Mouse (Mus musculus) erythroblast, embryonic 14.5 days (primary cell): ENCODE data around the gene Ano2. TPM values are rescaled to one million over a fixed set of nuclear protein-coding genes. Genes with fewer than 3 reads are reported as not detected.

Experiments used
- H3K27me3 ChIP-seq: 2 replicates; pipeline ENCODE4 v1.6.1; 2012; ENCODE audit warnings: inconsistent platforms; ENCODE audit not compliant: control insufficient read depth
- H3K36me3 ChIP-seq: 2 replicates; pipeline ENCODE4 v1.6.1; 2012; ENCODE audit warnings: mild to moderate bottlenecking, inconsistent platforms; ENCODE audit not compliant: control insufficient read depth
- H3K4me1 ChIP-seq: 2 replicates; pipeline ENCODE4 v1.6.1; 2012; ENCODE audit warnings: inconsistent platforms; ENCODE audit not compliant: control insufficient read depth
- H3K4me3 ChIP-seq: replicated peaks from 2 replicates; pipeline ENCODE3; 2012; ENCODE audit warnings: moderate library complexity, mild to moderate bottlenecking, inconsistent platforms
- H3K9me3 ChIP-seq: 2 replicates; pipeline ENCODE4 v1.6.1; 2012; ENCODE audit warnings: low read length, inconsistent platforms, mixed read lengths; ENCODE audit not compliant: control insufficient read depth
- GATA1 ChIP-seq: IDR thresholded peaks from 2 replicates; pipeline ENCODE4 v1.6.1; 2012; ENCODE audit warnings: low read length, inconsistent platforms, mixed read lengths
- TAL1 ChIP-seq: IDR thresholded peaks from 3 replicates; pipeline ENCODE4 v1.6.1; 2012; ENCODE audit warnings: low read length, inconsistent platforms, mixed read lengths
- polyA plus RNA-seq: library from polyadenylated mRNA; stranded (reverse); fragments of >175 nt; gene quantifications from 2 replicates; pipeline ENCODE4 v1.2.3, GENCODE M21; 2012

The Ano2 gene
- polyA plus RNA-seq, 1 experiment: 1.4 TPM

DNA sequence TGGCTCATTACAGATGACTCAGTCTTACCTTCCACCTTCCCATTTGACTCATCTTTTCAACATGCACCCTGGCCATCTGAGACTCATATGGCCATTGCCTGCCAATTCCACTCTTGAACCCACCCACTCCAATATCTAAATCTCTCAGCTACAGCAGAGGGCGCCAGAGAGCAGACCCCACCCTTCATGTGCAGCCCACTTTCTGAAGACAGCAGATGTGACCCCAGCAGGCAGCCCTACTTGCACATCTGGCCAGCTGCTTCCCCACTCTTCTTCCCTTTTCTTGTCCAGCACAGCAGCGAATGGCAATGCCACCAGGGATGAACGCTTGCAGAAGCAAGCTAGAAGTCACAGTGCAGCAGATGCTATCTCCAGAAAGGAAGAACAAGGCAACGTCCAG is 355.7 kb downstream of the Ano2 start:
- Histone ChIP-seq H3K27me3 (no peaks in the 10 kb centered on the region), H3K4me3 (no peak overlapping the region), H3K4me1 (no peaks in the 10 kb centered on the region), H3K9me3 (no peaks in the 10 kb centered on the region), H3K36me3 (no peaks in the 10 kb centered on the region)
- no peak for TF ChIP-seq TAL1

DNA sequence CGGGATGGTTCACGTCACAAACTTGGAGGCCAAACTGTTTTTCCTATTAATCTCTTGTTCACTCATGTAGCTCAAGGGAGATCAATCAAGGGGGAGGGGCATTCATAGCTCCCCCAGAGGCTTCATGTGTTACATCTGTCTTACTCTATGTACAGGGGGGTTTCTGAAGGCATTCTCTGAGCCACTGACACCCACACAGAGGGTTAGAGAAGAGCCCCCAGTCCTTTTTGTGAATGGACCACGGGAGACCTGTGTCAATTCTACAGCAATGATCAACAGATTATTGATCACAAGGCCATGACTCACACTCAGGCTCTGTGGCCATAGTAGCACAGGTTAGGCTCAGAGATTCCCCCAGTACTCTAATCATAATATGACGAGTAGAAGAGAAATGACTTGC is 358.0 kb downstream of the Ano2 start:
- no peak for TF ChIP-seq TAL1
- TF ChIP-seq GATA1: no peak
- H3K36me3 ChIP-seq: no peaks in the 10 kb centered on the region
- H3K4me3 ChIP-seq: no peak overlapping the region
- H3K4me1 ChIP-seq: no peaks in the 10 kb centered on the region
- no peaks in the 10 kb centered on the region for H3K9me3 ChIP-seq
- no peaks in the 10 kb centered on the region for H3K27me3 ChIP-seq

DNA sequence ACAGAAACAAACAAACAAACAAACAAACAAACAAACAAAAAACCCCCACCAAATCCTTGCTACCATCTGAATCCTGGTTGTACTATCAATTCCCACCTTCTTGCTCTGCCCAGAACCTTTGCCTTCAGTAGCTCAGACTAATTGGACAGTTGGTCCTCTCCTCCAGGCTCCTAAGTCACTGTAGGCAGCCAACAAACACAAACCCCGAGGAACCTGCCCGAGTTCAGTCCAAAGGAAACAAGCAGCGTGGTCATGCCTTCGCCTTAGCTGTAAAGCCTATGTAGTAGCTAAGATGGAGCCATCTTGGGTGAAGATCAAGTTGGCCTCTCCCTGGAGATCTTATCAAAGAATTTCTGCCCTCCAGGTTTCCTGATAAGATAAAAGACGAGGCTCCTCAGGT is 362.9 kb downstream of the Ano2 start:
- H3K4me3 ChIP-seq: no peak overlapping the region
- no peaks in the 10 kb centered on the region for H3K27me3 ChIP-seq
- no peaks in the 10 kb centered on the region for H3K4me1 ChIP-seq
- H3K36me3 ChIP-seq: no peaks in the 10 kb centered on the region
- TF ChIP-seq GATA1: no peak
- TF ChIP-seq TAL1: no peak
- H3K9me3 ChIP-seq: peaks cover 2% of the 10 kb centered on the region; the same call in 1 of the 2 replicates

DNA sequence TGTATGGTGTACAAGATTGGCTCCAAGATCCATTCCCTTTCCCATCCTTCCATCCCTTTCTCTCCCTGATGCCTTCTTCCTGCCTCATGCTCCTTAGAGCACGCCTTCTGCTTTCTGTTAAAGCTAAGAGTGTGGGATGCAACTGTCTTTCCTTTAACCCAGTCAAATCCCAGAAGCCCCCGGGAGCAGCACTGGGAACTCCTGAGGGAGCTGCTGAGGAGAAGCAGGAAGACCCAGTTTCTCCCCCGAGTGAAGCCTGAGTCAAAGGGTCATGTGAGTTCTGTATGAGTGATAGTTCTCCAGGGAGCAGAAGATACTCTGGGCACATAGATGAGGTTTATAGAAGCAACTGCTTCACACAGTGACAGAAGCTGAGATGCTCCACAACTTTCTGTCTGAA is 367.5 kb downstream of the Ano2 start:
- H3K4me1 ChIP-seq: no peaks in the 10 kb centered on the region
- TF ChIP-seq TAL1: no peak
- no peak for TF ChIP-seq GATA1
- H3K36me3 ChIP-seq: no peaks in the 10 kb centered on the region
- H3K4me3 ChIP-seq: no peak overlapping the region
- H3K27me3 ChIP-seq: no peaks in the 10 kb centered on the region
- H3K9me3 ChIP-seq: peaks cover 3% of the 10 kb centered on the region; the same call in 1 of the 2 replicates

DNA sequence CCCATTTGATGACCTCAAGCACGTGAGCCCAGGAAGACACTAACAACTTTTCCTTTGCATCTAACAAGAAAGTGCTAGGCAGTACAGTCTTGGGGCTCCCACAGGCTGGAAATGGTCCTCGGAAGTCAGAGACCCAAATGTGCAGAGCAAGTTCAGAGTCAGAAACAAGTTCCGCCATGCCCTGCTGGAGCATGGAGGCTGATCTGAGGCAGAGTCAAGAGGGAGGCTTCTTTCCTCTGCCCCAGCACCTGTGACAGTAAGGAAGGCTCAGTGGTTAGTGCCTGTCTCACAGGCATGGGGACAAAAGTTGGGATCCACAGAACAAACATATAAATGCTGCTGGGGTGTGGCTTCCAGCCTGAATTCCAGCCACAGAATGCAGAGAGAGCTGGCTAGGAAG is 390.3 kb downstream of the Ano2 start:
- H3K4me1 ChIP-seq: no peaks in the 10 kb centered on the region
- no peaks in the 10 kb centered on the region for H3K27me3 ChIP-seq
- no peaks in the 10 kb centered on the region for H3K36me3 ChIP-seq
- TF ChIP-seq GATA1: no peak
- TF ChIP-seq TAL1: no peak
- no peak overlapping the region for H3K4me3 ChIP-seq
- no peaks in the 10 kb centered on the region; the same call in 1 of the 2 replicates for H3K9me3 ChIP-seq

DNA sequence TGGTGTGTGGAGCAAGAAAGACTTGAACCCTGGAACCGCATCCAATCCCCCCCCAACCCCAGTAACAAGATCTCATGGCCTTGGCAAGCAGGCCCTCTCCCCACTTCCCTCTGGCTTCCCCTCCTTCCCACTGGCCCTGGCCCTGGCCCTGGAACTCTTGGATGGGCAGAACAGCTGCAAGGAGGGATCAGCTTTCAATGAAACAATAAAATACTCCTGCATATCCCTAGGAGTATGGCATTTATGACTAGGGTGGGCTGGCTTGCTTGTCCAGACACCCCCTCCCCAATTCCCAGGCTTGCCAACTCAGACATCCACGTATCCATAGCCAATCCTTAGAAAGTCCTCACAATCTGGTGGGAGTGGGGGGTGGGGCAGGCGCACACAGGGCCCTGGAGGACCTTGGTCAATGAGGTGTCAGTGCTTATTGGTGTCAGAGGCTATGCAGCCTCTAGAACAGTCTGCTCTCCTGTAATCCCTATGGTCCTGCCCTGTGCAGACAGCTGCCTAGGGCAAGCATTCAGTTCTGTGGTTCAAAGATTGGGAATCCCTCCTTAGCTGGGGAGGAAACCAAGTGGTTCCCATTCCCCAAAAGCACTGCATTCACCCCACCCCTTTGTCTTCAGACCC is 396.2 kb downstream of the Ano2 start:
- no peaks in the 10 kb centered on the region for H3K9me3 ChIP-seq
- TF ChIP-seq TAL1 (no peak), GATA1 (no peak)
- H3K36me3 ChIP-seq: no peaks in the 10 kb centered on the region

DNA sequence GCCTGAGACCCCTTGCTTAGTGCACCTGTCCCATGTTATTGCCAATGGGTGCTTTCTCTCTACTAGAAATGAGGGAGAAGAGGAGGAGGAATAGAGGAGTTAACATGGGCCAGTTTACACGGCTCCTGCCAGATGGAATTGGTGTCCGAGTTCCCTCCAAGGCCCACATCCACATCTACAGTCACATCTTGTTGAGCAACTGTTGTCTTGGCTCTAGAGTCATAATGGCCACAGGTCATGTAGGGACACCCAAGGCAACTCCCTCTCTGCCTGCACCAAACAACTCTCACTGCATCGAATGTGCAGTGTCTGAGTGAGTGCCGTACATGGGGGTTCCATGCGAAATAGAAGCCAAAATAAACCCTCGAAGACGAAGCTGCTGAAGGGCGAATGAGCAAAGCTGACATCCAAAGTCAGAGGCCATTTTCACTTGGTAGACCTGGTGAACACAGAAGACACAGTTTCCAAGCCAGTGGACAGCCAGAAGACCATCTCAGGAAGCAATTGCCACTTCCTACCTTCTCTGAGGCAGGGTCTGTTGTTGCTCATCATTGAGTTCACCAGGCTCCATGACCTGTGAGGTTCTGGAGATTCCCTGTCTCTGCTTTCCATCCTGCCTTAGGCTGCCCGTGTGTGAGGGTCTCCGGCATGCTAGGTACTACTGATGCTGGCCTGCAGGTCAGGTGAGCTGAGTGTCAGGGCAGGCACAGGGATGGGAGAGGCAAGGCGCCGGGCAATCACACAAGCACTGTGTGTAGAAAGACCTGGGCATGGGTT is 398.5 kb downstream of the Ano2 start:
- H3K9me3 ChIP-seq: no peaks in the 10 kb centered on the region
- H3K27me3 ChIP-seq: no peaks in the 10 kb centered on the region
- H3K36me3 ChIP-seq: no peaks in the 10 kb centered on the region
- no peak overlapping the region for H3K4me3 ChIP-seq
- no peaks in the 10 kb centered on the region for H3K4me1 ChIP-seq
- TF ChIP-seq TAL1: no peak
- no peak for TF ChIP-seq GATA1

More for the DNA sequence above, 396.2 kb downstream of the Ano2 start:
- H3K4me1 ChIP-seq: no peaks in the 10 kb centered on the region
- no peaks in the 10 kb centered on the region for H3K27me3 ChIP-seq
- no peak overlapping the region for H3K4me3 ChIP-seq

Other genes with a start within 250 kb of the Ano2 start
- gene Cd9, start 195.6 kb upstream of the Ano2 start, polyA plus RNA-seq: not detected in 2 replicates
- 0.35 and 0.67 TPM in 2 replicates for gene Vwf, start 143.6 kb upstream of the Ano2 start, polyA plus RNA-seq